Mouse (Mus musculus): ENCODE measurements around the gene Bag6. TPM values are rescaled to one million over a fixed set of nuclear protein-coding genes. Genes with fewer than 3 reads are reported as not detected.

Bag6 gene
- polyA plus RNA-seq, 1 experiment from 2014 or later, result 48.4 TPM

- Histone ChIP-seq H3K36me3 (ENCODE audit: control insufficient read depth, insufficient read depth, low read length) (no peaks in the 10 kb centered on the region), H3K27me3 (ENCODE audit: control insufficient read depth, insufficient read depth, low read length) (peaks cover 12% of the 10 kb centered on the region), H3K4me1 (ENCODE audit: control insufficient read depth, insufficient read depth, low read length) (peaks cover 4% of the 10 kb centered on the region; the same call in 1 of the 2 replicates), H3K9me3 (replicated peaks; ENCODE audit: control insufficient read depth, low read length) (no peaks in the 10 kb centered on the region), H3K4me3 (replicated peaks; ENCODE audit: low read length) (peak within 1 kb of the TSS; percentile 51), H3K27ac (ENCODE audit: low read length) (no peak within 1 kb of the TSS), H3K9ac (ENCODE audit: low read length) (peak within 1 kb of the TSS; percentile 36; the same call in 1 of the 2 replicates), H3K4me2 (ENCODE audit: low read depth, low read length) (peak within 1 kb of the TSS; percentile 88)
- ATAC-seq (ENCODE audit: insufficient read depth, low FRiP score), result no peak
- 49% methylated on average over 28 of the region's 28 CpGs for WGBS
These were observed 59.2 kb downstream of the Bag6 start, which contains the start of gene Ltb for GRCm38 (mm10) chr17:35193881-35194843. Gene Ltb (plus strand): TSS chr17:35194439.

- H3K4me3 ChIP-seq (replicated peaks; ENCODE audit: low read length), result peak overlapping the region; percentile 51
- H3K27me3 ChIP-seq (ENCODE audit: control insufficient read depth, insufficient read depth, low read length), result peaks cover 12% of the 10 kb centered on the region
- peak overlapping the region; percentile 71 for H3K9ac ChIP-seq (ENCODE audit: low read length)
- ATAC-seq (ENCODE audit: insufficient read depth, low FRiP score), result no peak; the same call in 1 of the 2 replicates
- 33% methylated on average over 19 of the region's 19 CpGs for WGBS
- no peaks in the 10 kb centered on the region for H3K9me3 ChIP-seq (replicated peaks; ENCODE audit: control insufficient read depth, low read length)
- peak overlapping the region; percentile 88 for H3K4me2 ChIP-seq (ENCODE audit: low read depth, low read length)
- H3K27ac ChIP-seq (ENCODE audit: low read length), result no peak overlapping the region
- H3K4me1 ChIP-seq (ENCODE audit: control insufficient read depth, insufficient read depth, low read length), result peaks cover 4% of the 10 kb centered on the region; the same call in 1 of the 2 replicates
- no peaks in the 10 kb centered on the region for H3K36me3 ChIP-seq (ENCODE audit: control insufficient read depth, insufficient read depth, low read length)
These were observed 60.1 kb downstream of the Bag6 start for GRCm38 (mm10) chr17:35194844-35195630.

GRCm38 (mm10) chr17:35195631-35196320, 60.8 kb downstream of the Bag6 start:
- H3K4me1 ChIP-seq (ENCODE audit: control insufficient read depth, insufficient read depth, low read length), result peaks cover 4% of the 10 kb centered on the region; the same call in 1 of the 2 replicates
- H3K9ac ChIP-seq (ENCODE audit: low read length), result peak overlapping the region; percentile 71
- H3K9me3 ChIP-seq (replicated peaks; ENCODE audit: control insufficient read depth, low read length), result no peaks in the 10 kb centered on the region
- peak overlapping the region; percentile 88 for H3K4me2 ChIP-seq (ENCODE audit: low read depth, low read length)
- peak overlapping the region; percentile 51 for H3K4me3 ChIP-seq (replicated peaks; ENCODE audit: low read length)
- peaks cover 12% of the 10 kb centered on the region for H3K27me3 ChIP-seq (ENCODE audit: control insufficient read depth, insufficient read depth, low read length)
- WGBS, result under 1% methylated on average over 66 of the region's 66 CpGs
- no peak overlapping the region for H3K27ac ChIP-seq (ENCODE audit: low read length)
- no peaks in the 10 kb centered on the region for H3K36me3 ChIP-seq (ENCODE audit: control insufficient read depth, insufficient read depth, low read length)
- ATAC-seq (ENCODE audit: insufficient read depth, low FRiP score), result peak; percentile 81

- no peaks in the 10 kb centered on the region for H3K9me3 ChIP-seq (replicated peaks; ENCODE audit: control insufficient read depth, low read length)
- H3K4me3 ChIP-seq (replicated peaks; ENCODE audit: low read length), result peak overlapping the region; percentile 51
- H3K4me1 ChIP-seq (ENCODE audit: control insufficient read depth, insufficient read depth, low read length), result peaks cover 4% of the 10 kb centered on the region; the same call in 1 of the 2 replicates
- no peaks in the 10 kb centered on the region for H3K36me3 ChIP-seq (ENCODE audit: control insufficient read depth, insufficient read depth, low read length)
- peaks cover 13% of the 10 kb centered on the region for H3K27me3 ChIP-seq (ENCODE audit: control insufficient read depth, insufficient read depth, low read length)
- peak overlapping the region; percentile 88 for H3K4me2 ChIP-seq (ENCODE audit: low read depth, low read length)
- H3K9ac ChIP-seq (ENCODE audit: low read length), result peak overlapping the region; percentile 71; the same call in 1 of the 2 replicates
- 32% methylated on average over 9 of the region's 9 CpGs for WGBS
- ATAC-seq (ENCODE audit: insufficient read depth, low FRiP score), result no peak
- H3K27ac ChIP-seq (ENCODE audit: low read length), result no peak overlapping the region
These were observed 61.3 kb downstream of the Bag6 start for GRCm38 (mm10) chr17:35196321-35196641.

Small RNA genes lying within 50 kb of the gene (microRNA-seq; reads per million reads assigned to microRNA genes)
- gene Mir6973a, result not detected

Other genes starting within 250 kb of the Bag6 start
- 4.4 and 5.5 TPM in 2 replicates for gene C2, start 236.9 kb upstream of the Bag6 start, polyA plus RNA-seq (2015; fragmentation: Nextera tagmentation; extraction: Ambion mirVana)
- 61.0 and 61.1 TPM in 2 replicates for gene Ehmt2, start 236.7 kb upstream of the Bag6 start, polyA plus RNA-seq (2015; fragmentation: Nextera tagmentation; extraction: Ambion mirVana)
- 19.3 and 21.1 TPM in 2 replicates for gene Slc44a4, start 220.7 kb upstream of the Bag6 start, polyA plus RNA-seq (2015; fragmentation: Nextera tagmentation; extraction: Ambion mirVana)
- 36.7 and 40.6 TPM in 2 replicates for gene Neu1, start 203.9 kb upstream of the Bag6 start, polyA plus RNA-seq (2015; fragmentation: Nextera tagmentation; extraction: Ambion mirVana)
- 0.94 and 1.4 TPM in 2 replicates for gene Hspa1b, start 175.9 kb upstream of the Bag6 start, polyA plus RNA-seq (2015; fragmentation: Nextera tagmentation; extraction: Ambion mirVana)
- 0.27 TPM in 1 of 2 replicates, not detected in the other for gene Gm20481, start 165.3 kb upstream of the Bag6 start, polyA plus RNA-seq (2015; fragmentation: Nextera tagmentation; extraction: Ambion mirVana)
- gene Hspa1a, start 163.0 kb upstream of the Bag6 start, polyA plus RNA-seq (2015; fragmentation: Nextera tagmentation; extraction: Ambion mirVana), result 13.7 and 16.3 TPM in 2 replicates
- gene Hspa1l, start 162.5 kb upstream of the Bag6 start, polyA plus RNA-seq (2015; fragmentation: Nextera tagmentation; extraction: Ambion mirVana), result 0.96 and 1.4 TPM in 2 replicates
- gene Lsm2, start 153.3 kb upstream of the Bag6 start, polyA plus RNA-seq (2015; fragmentation: Nextera tagmentation; extraction: Ambion mirVana), result 145 and 146 TPM in 2 replicates
- 81.1 and 82.1 TPM in 2 replicates for gene Vars, start 134.2 kb upstream of the Bag6 start, polyA plus RNA-seq (2015; fragmentation: Nextera tagmentation; extraction: Ambion mirVana)
- 0.26 and 0.42 TPM in 2 replicates for gene Vwa7, start 118.6 kb upstream of the Bag6 start, polyA plus RNA-seq (2015; fragmentation: Nextera tagmentation; extraction: Ambion mirVana)
- 14.2 and 14.3 TPM in 2 replicates for gene Sapcd1, start 107.2 kb upstream of the Bag6 start, polyA plus RNA-seq (2015; fragmentation: Nextera tagmentation; extraction: Ambion mirVana)
- 3.9 and 4.2 TPM in 2 replicates for gene Msh5, start 88.4 kb upstream of the Bag6 start, polyA plus RNA-seq (2015; fragmentation: Nextera tagmentation; extraction: Ambion mirVana)
- 396 and 441 TPM in 2 replicates for gene Clic1, start 85.2 kb upstream of the Bag6 start, polyA plus RNA-seq (2015; fragmentation: Nextera tagmentation; extraction: Ambion mirVana)
- 190 and 193 TPM in 2 replicates for gene Ddah2, start 76.1 kb upstream of the Bag6 start, polyA plus RNA-seq (2015; fragmentation: Nextera tagmentation; extraction: Ambion mirVana)
- gene Ly6g6c, start 69.8 kb upstream of the Bag6 start, polyA plus RNA-seq (2015; fragmentation: Nextera tagmentation; extraction: Ambion mirVana), result 50.6 and 109 TPM in 2 replicates
- 0.48 and 1.0 TPM in 2 replicates for gene Mpig6b, start 69.0 kb upstream of the Bag6 start, polyA plus RNA-seq (2015; fragmentation: Nextera tagmentation; extraction: Ambion mirVana)
- gene Ly6g6e, start 58.3 kb upstream of the Bag6 start, polyA plus RNA-seq (2015; fragmentation: Nextera tagmentation; extraction: Ambion mirVana), result 32.3 and 49.2 TPM in 2 replicates
- gene Ly6g6d, start 57.1 kb upstream of the Bag6 start, polyA plus RNA-seq (2015; fragmentation: Nextera tagmentation; extraction: Ambion mirVana), result 3.2 and 4.1 TPM in 2 replicates
- 0.46 and 0.54 TPM in 2 replicates for gene Ly6g6f, start 49.6 kb upstream of the Bag6 start, polyA plus RNA-seq (2015; fragmentation: Nextera tagmentation; extraction: Ambion mirVana)
- gene Abhd16a, start 45.9 kb upstream of the Bag6 start, polyA plus RNA-seq (2015; fragmentation: Nextera tagmentation; extraction: Ambion mirVana), result 95.8 and 97.9 TPM in 2 replicates
- not detected in 2 replicates for gene Ly6g5c, start 26.9 kb upstream of the Bag6 start, polyA plus RNA-seq (2015; fragmentation: Nextera tagmentation; extraction: Ambion mirVana)
- 0.53 and 0.89 TPM in 2 replicates for gene Ly6g5b, start 19.8 kb upstream of the Bag6 start, polyA plus RNA-seq (2015; fragmentation: Nextera tagmentation; extraction: Ambion mirVana)
- 18.1 and 19.4 TPM in 2 replicates for gene Gpank1, start 13.7 kb upstream of the Bag6 start, polyA plus RNA-seq (2015; fragmentation: Nextera tagmentation; extraction: Ambion mirVana)
- gene Csnk2b, start 13.1 kb upstream of the Bag6 start, polyA plus RNA-seq (2015; fragmentation: Nextera tagmentation; extraction: Ambion mirVana), result 245 and 269 TPM in 2 replicates
- gene D17H6S53E, start 8.8 kb upstream of the Bag6 start, polyA plus RNA-seq (2015; fragmentation: Nextera tagmentation; extraction: Ambion mirVana), result 11.7 and 14.2 TPM in 2 replicates
- gene Apom, start 3.1 kb upstream of the Bag6 start, polyA plus RNA-seq (2015; fragmentation: Nextera tagmentation; extraction: Ambion mirVana), result 24.9 and 34.0 TPM in 2 replicates
- gene Prrc2a, start 29.7 kb downstream of the Bag6 start, polyA plus RNA-seq (2015; fragmentation: Nextera tagmentation; extraction: Ambion mirVana), result 111 and 125 TPM in 2 replicates
- 19.9 and 20.2 TPM in 2 replicates for gene Aif1, start 40.9 kb downstream of the Bag6 start, polyA plus RNA-seq (2015; fragmentation: Nextera tagmentation; extraction: Ambion mirVana)
- 28.1 and 29.9 TPM in 2 replicates for gene Lst1, start 53.3 kb downstream of the Bag6 start, polyA plus RNA-seq (2015; fragmentation: Nextera tagmentation; extraction: Ambion mirVana)
- gene Ltb, start 59.3 kb downstream of the Bag6 start, polyA plus RNA-seq (2015; fragmentation: Nextera tagmentation; extraction: Ambion mirVana), result 2.0 TPM in 2 replicates
- gene Tnf, start 66.8 kb downstream of the Bag6 start, polyA plus RNA-seq (2015; fragmentation: Nextera tagmentation; extraction: Ambion mirVana), result 0.32 TPM in 1 of 2 replicates, not detected in the other
- 0.44 and 0.46 TPM in 2 replicates for gene Lta, start 70.2 kb downstream of the Bag6 start, polyA plus RNA-seq (2015; fragmentation: Nextera tagmentation; extraction: Ambion mirVana)
- gene Gm16181, start 85.7 kb downstream of the Bag6 start, polyA plus RNA-seq (2015; fragmentation: Nextera tagmentation; extraction: Ambion mirVana), result 0.27 TPM in 1 of 2 replicates, not detected in the other
- gene Atp6v1g2, start 98.5 kb downstream of the Bag6 start, polyA plus RNA-seq (2015; fragmentation: Nextera tagmentation; extraction: Ambion mirVana), result 6.0 and 6.8 TPM in 2 replicates
- gene Nfkbil1, start 100.6 kb downstream of the Bag6 start, polyA plus RNA-seq (2015; fragmentation: Nextera tagmentation; extraction: Ambion mirVana), result 6.4 and 8.8 TPM in 2 replicates
- 340 and 353 TPM in 2 replicates for gene Ddx39b, start 106.6 kb downstream of the Bag6 start, polyA plus RNA-seq (2015; fragmentation: Nextera tagmentation; extraction: Ambion mirVana)
- 169 and 219 TPM in 2 replicates for gene H2-D1, start 127.6 kb downstream of the Bag6 start, polyA plus RNA-seq (2015; fragmentation: Nextera tagmentation; extraction: Ambion mirVana)
- gene H2-Q1, start 185.2 kb downstream of the Bag6 start, polyA plus RNA-seq (2015; fragmentation: Nextera tagmentation; extraction: Ambion mirVana), result 0.74 and 0.75 TPM in 2 replicates
- 15.0 and 16.3 TPM in 2 replicates for gene H2-Q2, start 207.1 kb downstream of the Bag6 start, polyA plus RNA-seq (2015; fragmentation: Nextera tagmentation; extraction: Ambion mirVana)
- 2.2 and 2.6 TPM in 2 replicates for gene H2-Q4, start 244.4 kb downstream of the Bag6 start, polyA plus RNA-seq (2015; fragmentation: Nextera tagmentation; extraction: Ambion mirVana)

Data from stomach, embryonic 16.5 days (tissue).